Mouse (Mus musculus) lung, postnatal 14 days (tissue): ENCODE measurements around the gene Ppa1.
"Not testable (repeated sequence)": the region's sequence is repeated elsewhere in the genome, so short reads cannot be mapped to it uniquely, and the experiment has no call there.

Experiments used
- DNase-seq: peaks from one replicate; pipeline ENCODE4 v3.0.0; 2021

Gene Ppa1

DNA sequence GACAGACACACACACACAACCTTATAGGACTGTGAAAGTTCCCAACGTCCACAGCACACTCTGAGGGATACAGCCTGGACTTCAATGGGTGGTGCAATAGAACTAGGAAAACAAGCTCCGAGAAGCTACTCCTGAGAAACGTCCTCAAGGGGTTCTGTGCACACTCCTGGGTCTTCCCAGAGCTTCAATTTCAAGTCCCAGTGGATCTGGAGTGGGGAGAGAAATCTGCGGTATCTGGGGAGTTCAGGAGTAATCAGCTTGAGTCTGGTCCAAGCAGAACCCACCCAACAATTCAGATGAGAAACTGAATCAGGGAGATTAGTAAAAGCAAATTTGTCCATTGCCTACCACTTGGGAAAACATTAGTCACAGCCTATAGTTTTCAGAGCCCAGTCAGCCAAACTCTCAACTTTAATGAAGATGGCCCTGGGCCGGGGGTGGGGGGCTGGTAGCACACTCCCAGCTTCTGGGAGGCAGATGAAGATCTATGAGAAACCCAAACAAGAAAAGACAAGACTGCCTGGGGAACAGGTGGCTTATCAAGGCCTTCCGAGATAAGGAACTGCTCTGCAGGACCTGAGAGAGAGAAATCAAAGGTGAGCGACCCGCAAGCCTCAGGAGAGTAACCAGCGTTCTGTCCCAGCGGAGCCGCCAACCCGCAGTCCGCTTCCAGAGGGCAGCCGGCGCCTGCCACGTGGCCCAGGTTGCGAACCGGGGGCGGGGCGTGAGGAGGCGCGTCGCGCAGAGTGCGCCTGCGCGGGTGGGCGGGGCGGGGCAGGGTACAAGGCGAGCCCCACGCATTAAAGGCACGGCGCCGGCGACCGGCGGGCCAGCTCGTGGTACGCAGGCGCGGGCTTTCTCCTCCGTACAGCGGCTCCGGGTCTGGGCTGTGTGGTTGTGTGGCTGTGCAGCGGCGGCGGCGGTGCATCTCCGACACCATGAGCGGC lies at the start of gene Ppa1:
TSS of gene Ppa1 (plus strand) at position 763 of the 947 bp plus-strand sequence.
- peak; percentile 87 for DNase-seq

DNA sequence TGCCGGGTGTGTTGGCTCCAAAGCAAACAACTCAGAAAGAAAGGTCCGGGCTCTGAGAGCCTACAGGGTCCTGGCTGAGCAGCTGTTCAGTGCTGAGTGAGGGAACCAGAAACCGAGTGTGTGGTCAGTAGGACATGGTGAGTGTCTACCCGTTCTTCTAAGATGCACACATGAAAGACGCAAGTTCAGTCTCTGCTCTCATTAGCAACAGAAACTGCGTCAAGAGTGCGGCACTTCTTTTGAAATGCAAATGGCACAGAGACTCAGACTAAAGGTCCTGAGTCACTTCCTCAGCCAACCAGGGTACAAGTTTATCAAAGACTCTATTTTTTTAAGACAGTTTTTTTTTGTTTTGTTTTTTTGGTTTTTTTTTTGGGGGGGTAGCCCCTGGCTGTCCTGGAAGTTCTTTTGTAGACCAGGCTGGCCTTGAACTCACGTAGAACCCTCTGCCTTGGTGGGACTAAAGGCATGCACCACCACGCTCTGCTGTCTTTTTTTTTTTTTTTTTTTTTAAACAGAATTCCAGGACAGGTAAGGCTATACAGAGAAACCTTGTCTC lies 48.7 kb upstream of the Ppa1 start:
- no peak for DNase-seq

DNA sequence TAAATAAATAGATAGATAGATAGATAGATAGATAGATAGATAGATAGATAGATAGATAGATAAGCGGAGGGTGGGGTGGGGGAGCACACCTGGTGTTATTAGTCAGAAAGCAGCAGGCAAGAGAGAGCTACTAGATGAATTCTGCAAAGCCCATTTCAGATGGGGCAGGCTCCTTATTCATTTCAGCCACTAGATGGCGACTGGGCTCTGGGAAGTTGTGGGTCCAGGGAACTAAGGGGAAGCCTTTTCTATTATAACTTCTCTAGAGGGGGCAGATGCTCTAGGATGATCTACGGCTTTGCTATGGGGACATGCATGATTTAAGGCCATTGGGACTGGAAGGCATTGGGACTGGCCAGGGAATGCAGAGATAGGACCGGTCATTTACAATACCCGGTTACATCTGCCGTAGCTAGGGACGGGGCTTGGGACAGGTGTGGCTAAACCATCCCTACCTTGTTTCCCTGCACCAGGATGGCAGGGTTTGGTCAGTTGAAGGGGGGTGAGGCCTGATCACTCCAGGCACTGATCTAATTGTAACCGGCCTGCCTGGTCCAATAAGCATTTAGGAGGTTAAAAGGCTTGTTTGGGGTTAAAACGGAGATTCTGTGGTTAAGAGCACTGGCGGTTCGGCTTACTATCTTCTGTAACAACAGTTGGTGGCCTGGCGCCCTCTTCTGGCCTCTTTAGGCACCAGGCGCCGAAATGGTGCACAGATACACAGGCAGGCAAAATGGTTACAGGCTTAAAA lies 45.9 kb upstream of the Ppa1 start:
- peak; percentile 73 for DNase-seq

DNA sequence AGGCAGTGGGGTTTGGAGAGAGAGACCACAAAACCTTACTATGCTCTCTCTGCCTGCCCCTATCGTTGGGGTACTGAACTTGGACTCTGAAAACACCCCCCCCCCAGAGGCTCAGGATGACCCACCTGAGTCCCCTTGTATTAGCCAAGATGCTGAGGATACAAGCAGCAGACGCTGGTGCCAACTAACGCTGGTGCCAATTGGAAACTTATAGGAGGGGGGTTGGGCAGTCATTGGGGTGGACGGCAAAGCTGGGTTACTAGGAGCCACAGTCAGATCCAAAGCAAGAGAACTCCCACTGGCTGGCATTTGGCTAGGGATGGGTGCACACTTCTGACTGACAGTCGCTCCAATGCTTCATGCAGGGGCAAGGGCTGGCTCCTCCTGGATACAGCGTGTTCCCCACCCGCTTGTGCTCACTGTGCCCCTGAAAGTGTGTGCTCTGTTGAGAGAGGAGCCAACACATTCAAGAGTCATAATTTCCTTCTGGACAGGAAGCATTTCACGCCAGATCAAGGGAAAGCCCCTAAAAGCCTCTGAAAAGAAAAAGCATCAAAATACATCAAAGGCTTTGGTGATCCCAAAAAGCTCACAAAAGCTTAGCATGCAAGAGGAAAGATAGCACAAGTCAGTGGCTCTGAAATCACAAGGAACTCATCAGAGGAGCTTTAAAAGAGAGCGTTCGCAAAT lies 43.8 kb upstream of the Ppa1 start:
- DNase-seq, result no peak

DNA sequence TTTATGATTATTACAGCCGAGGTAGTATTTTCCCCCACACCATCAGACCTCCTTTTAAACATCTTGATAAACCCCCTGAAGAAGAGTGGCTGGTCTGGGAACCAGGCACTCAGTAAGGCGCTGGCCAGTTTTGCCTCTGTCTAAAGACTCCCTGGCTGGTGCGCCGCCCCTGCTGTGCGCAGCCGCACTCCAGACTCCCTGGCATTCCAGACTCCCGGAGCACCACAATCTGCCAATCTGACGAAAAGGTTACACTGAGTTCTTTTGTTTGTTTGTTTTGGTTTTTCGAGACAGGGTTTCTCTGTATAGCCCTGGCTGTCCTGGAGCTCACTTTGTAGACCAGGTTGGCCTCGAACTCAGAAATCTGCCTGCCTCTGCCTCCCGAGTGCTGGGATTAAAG lies 43.0 kb upstream of the Ppa1 start:
- DNase-seq, result not testable (repeated sequence)

DNA sequence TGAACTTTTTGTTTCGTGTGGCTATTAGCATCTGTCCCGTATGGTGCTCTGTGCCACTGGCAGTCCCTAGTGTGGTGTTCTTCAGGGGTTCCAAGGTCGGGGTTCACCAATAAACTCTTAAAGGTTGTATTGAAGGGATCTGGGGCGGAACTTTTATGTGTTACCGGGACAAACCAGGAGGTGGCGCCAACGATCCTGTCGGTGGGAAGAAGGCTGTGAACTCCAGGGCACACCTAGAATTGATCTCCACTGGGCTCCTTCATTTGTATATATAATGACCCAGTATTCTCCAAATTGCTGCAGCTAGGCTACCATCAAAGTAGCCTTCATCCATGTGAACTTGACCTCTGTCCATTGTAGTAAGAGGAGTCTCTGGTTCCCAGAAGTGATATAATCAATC lies 42.5 kb upstream of the Ppa1 start:
- peak; percentile 77 for DNase-seq

DNA sequence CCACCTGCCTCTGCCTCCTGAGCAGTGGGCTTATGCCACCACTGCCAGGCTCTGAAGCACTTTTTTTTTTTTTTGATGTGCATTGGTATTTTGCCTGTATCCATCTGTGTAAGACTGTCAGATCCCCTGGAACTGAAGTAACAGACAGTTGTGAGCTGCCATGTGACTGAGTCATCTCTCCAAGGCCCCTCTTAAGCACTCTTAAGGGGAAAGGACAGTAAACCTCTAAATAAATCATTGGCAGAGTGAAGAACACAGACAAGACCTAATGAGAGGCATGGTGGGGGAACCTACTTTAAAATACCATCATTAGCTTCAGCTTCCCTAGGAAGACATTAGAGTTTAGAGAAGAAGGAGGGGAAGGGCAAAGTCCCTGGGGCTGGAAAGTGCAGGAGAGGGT lies 40.1 kb upstream of the Ppa1 start:
- DNase-seq, result no peak

DNA sequence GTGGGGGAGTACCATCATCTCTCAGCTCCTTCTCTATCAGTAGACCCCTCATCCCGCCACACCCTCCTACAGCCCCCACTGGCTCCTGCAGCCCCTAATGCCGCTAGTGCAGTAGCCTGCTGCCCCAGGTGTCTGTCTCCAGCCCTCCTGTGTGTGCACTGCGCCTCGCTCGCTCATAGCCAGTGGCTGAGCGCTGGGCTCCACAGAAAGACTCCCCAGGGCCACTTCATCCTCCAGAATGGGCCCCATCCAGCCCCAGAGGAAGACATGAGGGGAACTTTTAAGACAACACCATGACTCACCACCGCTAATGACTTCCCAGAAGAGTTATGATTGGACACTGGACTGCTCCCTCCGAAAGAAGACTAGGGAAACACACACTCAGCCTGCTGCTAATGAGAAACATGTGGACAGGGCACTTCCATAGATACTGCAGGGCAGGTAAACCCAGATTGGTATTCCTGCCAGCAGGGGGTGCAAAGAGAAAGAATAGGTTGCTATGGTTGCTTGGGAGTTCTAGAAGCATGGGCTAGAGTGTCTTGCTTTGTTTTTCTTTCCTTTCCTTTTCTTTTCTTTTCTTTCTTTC lies 37.6 kb upstream of the Ppa1 start:
- DNase-seq, result peak; percentile 74

DNA sequence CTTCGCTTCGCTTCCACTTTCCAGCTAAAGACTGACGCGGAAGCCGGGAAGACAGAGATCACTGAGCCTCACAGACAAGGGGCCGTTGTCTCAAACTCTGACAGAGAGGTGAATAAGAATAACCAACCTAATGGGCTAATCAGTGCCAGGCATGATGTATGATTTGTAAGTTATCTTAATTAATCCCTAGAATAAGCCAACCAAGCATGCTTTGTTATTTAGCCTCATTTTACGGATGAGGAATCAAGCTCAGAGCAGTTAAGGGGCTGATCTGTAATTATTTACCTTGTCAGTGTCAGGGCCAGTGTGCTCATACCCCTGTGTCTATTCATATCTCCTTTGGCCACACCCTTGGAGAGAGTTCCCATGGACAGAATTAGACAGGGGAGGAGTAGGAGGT lies 34.0 kb upstream of the Ppa1 start:
- no peak for DNase-seq

DNA sequence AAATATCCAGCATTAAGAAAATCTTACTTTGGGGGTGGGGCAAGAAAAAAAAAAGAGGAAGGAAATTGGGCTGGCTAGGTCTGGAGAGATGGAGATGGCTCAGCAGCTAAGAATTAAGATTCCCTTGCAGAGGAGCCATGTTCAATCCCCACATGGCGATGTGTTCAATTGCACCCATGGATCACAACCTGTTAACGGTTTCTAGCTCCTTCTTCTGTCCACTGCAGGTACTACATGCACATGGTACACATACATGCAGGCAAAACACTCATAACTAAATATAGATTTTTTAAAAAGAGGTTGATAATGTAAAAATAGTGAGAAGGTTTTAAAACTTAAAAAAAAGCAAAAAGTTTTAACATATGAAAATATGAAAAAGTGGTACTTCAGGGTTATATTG lies 29.8 kb upstream of the Ppa1 start:
- DNase-seq, result no peak

DNA sequence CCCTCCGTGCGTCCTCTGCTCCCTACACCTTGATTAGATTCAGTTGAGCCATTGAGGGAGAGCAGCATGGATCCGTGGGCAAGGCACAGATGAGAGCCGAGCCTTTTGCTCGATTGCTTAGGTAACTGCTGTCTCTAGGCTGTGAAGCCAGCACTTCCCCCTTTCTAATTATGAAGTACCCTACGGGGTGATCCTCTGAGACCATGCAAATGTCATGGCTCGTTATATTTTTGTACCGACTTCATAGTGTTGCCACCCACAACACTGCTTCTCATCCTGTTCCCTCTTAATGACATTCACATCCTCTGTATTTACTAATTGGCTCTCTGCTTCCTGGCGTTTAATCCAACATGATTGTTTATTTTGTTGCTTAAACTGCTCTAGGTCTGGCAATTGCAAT lies 26.7 kb upstream of the Ppa1 start:
- DNase-seq, result no peak

DNA sequence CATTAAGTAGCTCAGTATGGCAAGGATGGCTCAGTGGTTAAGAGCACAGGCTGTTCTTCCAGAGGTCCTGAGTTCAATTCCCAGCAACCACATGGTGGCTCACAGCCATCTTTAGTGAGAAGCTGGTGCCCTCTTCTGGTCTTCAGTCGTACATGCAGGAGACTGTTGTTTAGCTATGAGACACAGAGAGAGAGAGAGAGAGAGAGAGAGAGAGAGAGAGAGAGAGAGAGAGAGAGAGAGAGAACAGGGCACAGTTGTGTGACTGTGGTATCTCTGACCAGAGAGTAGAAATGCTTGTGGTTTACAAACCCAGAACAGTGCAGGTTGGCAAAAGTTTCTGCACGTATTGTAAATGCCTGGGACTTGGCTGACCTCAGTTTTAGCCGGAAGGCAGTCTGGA lies 24.5 kb upstream of the Ppa1 start:
- DNase-seq, result not testable (repeated sequence)

DNA sequence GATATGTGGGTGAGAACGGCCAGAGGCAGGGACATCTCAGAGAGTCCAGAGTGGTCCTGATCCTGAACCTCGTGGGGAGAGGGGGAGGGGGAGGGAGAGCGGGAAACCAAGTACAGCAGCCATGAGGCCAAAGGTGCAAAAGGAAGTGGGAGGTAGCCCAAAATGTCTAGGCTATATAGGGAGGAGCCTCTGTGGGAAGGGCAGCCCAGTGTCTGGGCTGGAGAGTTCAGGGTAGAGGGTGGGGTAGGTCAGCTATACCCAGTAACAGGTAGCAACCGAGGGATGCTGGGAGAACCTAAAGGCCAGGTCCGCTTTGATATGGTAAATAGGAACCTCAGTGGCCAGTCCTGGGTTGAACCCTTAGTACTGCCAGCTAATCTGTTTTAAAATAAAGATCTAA lies 23.6 kb upstream of the Ppa1 start:
- no peak for DNase-seq

DNA sequence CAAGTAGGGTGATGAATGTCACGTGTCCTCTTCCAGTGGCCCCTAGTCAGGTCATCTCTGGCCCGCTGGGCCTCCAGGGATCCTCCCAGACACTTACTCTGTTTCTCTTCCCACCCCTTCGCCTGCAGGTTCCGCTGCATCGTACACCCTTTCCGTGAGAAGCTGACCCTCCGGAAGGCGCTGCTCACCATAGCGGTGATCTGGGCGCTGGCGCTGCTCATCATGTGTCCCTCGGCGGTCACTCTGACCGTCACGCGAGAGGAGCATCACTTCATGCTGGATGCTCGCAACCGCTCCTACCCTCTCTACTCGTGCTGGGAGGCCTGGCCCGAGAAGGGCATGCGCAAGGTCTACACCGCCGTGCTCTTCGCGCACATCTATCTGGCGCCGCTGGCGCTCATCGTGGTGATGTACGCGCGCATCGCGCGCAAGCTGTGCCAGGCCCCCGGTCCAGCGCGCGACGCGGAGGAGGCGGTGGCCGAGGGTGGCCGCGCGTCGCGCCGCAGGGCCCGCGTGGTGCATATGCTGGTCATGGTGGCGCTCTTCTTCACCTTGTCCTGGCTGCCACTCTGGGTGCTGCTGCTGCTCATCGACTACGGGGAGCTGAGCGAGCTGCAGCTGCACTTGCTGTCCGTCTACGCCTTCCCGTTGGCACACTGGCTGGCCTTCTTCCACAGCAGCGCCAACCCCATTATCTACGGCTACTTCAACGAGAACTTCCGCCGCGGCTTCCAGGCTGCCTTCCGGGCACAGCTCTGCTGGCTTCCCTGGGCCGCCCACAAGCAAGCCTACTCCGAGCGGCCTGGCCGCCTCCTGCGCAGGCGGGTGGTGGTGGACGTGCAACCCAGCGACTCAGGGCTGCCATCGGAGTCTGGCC lies 22.7 kb upstream of the Ppa1 start:
- peak; percentile 27 for DNase-seq

DNA sequence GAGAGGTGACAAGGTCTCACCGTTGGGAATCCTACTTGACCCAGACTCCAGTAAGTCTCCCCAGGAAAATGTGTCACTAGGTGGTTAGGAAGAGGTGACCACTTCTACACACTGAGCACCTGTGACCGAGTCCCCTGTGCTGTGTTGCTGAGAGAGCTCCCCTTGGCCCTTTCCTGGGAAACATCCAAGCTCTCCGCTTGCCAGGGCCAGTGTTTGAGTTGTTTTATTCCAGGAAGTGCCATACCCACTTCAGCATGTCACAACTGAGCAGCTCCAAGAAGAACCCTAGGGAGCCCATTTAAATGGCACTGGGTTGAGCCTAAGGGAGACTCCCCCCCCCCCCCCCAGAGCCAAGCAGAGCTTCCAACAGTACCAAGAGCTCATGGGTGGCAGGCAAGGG lies 21.8 kb upstream of the Ppa1 start:
- DNase-seq, result peak; percentile 42

DNA sequence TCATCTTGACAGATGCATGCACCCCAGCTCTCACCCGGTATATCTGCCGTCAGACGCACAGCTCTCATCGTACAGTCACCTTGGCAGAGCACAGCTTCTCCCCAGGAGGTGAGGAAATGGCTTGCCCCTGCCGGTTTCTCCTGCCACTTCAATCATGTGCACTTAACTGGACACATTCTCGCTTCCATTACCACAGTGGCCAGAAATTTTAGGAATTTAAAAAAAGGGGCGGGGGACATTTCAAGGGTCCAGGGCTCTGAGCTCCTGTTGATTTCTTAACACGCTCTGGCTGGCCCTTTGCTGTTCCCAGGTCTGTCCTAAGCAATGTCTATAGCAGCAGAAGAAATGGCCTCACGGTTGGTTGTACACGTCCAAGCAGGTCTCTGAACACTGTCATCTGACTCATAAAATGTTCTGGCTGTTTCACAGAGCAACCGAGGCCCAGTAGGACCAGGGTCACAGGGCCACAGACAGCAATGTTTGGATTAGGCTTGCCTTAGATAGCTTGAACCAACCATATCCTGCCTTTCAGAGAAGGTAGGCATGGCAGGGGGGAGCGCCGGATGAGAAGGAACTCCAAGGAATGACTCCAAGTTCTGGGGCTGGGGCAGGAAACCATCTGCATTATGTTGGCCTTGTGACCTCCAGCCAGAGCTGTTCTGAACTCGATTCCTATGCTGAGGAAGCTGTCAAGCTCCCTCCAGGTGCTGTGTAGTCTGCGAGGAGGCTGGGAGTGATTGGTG lies 21.0 kb upstream of the Ppa1 start:
- peak; percentile 19 for DNase-seq

DNA sequence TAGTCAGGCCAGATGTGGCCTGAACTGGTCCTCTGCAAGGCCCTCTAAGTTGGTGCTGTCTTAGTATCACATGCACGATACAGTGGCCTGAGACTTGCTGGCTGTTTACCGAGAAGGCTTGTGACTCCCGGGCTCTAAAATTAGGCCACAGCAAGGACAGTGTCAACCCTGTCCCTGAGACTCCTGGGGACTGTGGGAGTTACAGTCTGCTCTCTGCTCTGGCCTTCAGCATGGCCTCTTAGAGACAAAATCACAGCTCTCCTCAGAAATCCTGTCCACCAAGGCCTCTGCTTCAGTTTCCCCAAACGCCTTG lies 20.5 kb upstream of the Ppa1 start:
- DNase-seq, result no peak

DNA sequence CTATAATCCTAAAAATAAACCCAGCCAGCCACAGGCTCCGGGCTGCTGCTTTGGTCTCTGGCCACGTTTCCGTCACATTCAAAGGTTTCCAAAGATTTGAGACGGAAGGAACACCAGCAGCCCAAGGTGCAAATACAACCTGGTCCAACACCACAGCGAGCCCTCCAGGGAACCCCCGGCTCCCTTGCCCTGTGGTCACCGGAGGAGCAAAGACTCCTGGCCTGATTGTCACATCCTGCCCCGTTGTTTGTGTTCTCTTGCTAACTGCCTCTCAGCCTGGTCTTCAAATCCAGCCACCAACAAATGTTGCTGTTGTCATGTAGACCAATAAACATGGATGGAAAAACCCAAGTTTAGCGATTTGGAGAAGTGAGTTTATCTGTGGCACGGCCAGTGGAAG lies 15.9 kb upstream of the Ppa1 start:
- no peak for DNase-seq

DNA sequence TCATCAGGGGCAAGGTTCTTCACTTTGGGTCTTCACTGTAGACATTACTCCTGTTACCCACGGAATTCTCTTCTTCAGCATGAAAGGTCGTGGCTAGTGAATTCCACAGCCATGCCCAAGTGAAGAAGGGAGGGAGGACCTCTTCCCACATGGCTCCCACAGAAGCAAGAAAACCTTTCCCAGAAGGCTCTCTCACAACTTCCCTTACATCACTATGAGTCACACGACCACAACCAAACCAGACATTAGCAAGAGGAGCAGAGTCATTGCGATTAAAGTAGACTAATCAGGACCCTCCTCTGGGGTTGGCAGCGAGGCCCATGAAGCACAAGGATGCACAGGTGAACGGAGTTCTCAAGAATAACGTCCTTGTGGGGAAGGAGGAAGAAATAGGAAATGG lies 11.3 kb upstream of the Ppa1 start:
- DNase-seq, result no peak

DNA sequence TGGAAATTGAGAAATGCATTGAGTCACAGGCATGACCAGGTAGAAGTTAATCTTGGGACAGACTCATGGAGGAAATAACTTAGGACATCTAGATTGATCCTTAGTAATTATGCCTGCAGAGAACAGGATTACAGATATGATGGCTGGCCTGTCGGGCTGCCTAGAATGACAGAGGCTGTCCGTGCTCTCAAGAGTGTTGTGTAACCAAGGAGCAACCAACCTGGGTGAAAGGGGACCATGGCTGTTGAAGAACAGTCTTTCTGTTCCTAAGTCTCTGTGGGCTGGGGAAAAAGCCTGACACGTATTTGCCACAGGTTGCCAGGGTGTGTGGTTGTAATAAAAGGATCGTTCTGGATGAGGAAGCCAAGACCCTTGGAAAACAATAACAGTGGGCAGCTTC lies 8.0 kb upstream of the Ppa1 start:
- DNase-seq, result no peak

DNA sequence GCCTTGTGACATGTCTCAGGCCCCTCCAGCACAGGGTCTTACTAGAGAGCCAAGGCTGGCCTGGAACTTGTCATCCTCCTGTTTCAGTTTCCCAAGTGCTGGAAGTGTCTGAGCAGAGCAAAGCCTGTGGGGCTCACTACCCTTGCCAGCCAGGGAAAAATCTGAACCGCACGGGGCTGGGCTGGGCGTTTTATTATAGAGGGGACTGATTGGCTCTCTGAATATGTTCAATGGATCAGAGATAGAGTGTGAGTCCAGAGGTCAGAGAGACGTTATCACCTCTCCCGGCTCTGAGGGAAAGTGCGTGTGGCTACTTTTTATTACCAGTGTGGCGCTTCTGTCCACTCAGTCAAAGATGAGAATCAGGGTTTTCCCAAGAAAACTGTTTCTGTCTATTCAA lies 1.8 kb upstream of the Ppa1 start:
- DNase-seq, result no peak
